ENCODE assay signal across 22 mouse cellular contexts in the genomic region with DNA sequence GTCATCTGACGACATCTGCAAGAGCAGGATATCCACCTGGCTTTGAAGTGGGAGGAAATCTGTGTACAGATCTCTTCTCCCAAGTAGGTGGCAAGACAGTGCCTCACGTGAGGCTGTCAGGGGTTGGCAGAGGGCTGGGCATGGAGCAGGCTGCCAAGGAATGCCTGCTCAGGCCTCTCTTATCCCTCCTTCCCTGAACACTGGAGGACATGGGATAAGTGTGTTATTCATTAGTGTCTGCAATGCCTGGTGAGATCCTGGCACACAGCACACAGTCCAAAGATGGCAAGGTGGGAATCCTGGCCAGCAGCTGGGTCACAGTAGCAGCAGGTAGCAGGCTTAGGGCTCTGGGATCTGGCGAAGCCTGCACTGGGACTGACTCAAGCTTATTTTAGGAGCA. TPM values are rescaled to one million over a fixed set of nuclear protein-coding genes. Genes with fewer than 3 reads are reported as not detected.
A peak's percentile ranks its signal among the peaks of the same experiment; 100 is the strongest.
DNase-seq lines count a peak whose midpoint lies in the region; ATAC-seq lines count a peak whose summit lies in the region.
"Had no signal": no experiment of that assay in that cellular context is flagged by ENCODE, and none has a peak within 500 bp of the region (broad histone marks: within the 10 kb centered on the region; RNA-seq: fewer than 3 reads in every experiment).

No protein-coding gene starts in this region.

- WGBS in heart, embryonic 16.5 days = 41% methylated on average over 3 of the region's 3 CpGs
- 85% methylated on average over 3 of the region's 3 CpGs for WGBS in hindbrain, embryonic 16.5 days

- ATAC-seq in heart, embryonic 16.5 days (replicated peaks; ENCODE audit: extremely low read depth, insufficient read depth, low FRiP score) = peak; percentile 66
- ATAC-seq in megakaryocyte, adult 5-6 weeks (ENCODE audit: poor library complexity, severe bottlenecking) = 0 out of 2 replicates have a peak, but pooled peaks have one; percentile 17
- no peak for ATAC-seq in hindbrain, embryonic 16.5 days
- ATAC-seq: forebrain, postnatal 0 days; intestine, embryonic 15.5 days had no signal

- H3K36me3 ChIP-seq in heart, embryonic 16.5 days (ENCODE audit: control insufficient read depth, insufficient read depth) = peaks cover 9% of the 10 kb centered on the region; the same call in 1 of the 2 replicates
- H3K36me3 ChIP-seq in hindbrain, embryonic 16.5 days (ENCODE audit: control insufficient read depth, insufficient read depth, low read length) = peaks cover 15% of the 10 kb centered on the region

- intact Hi-C loops in heart, postnatal 36 days (cut with DNase I) = loop anchor here (5.0 kb wide), 1 partner anchor 44 kb away; no protein-coding TSS in a partner anchor

- H3K4me1 ChIP-seq in heart, embryonic 16.5 days (ENCODE audit: control insufficient read depth, insufficient read depth, low read length) = peaks cover 14% of the 10 kb centered on the region
- H3K4me1 ChIP-seq in hindbrain, embryonic 16.5 days (ENCODE audit: control insufficient read depth, insufficient read depth, low read depth, low read length) = no peaks in the 10 kb centered on the region
- H3K4me1 ChIP-seq: embryonic facial prominence, embryonic 10.5 days; intestine, embryonic 15.5 days had no signal

- H3K27ac ChIP-seq in heart, embryonic 16.5 days (ENCODE audit: low read length) = no peak overlapping the region
- no peak overlapping the region for H3K27ac ChIP-seq in hindbrain, embryonic 16.5 days (ENCODE audit: low read depth, low read length)
- H3K27ac ChIP-seq: embryonic facial prominence, embryonic 10.5 days; hindbrain, embryonic 14.5 days; intestine, embryonic 15.5 days had no signal

- no peaks in the 10 kb centered on the region for H3K27me3 ChIP-seq in heart, embryonic 16.5 days (ENCODE audit: control insufficient read depth, insufficient read depth, low read length)
- H3K27me3 ChIP-seq in hindbrain, embryonic 16.5 days (replicated peaks; ENCODE audit: control insufficient read depth, insufficient read depth, low read length) = no peaks in the 10 kb centered on the region
- H3K27me3 ChIP-seq: intestine, embryonic 15.5 days had no signal

- no peaks in the 10 kb centered on the region for H3K9me3 ChIP-seq in heart, embryonic 16.5 days (replicated peaks; ENCODE audit: control insufficient read depth, low read length)
- H3K9me3 ChIP-seq in hindbrain, embryonic 16.5 days (ENCODE audit: control insufficient read depth, low read length) = no peaks in the 10 kb centered on the region
- H3K9me3 ChIP-seq: embryonic facial prominence, embryonic 10.5 days; intestine, embryonic 15.5 days had no signal

- no peak for DNase-seq in heart, postnatal 36 days
- DNase-seq in cerebellum, adult 11-12 months = peak; percentile 65
- peak; percentile 56 to 68 for DNase-seq in cerebellum, postnatal 10 days
- no peak for DNase-seq in gastrocnemius, adult 18-20 months (ENCODE audit: low spot score)
- no peak for DNase-seq in right cerebral cortex, postnatal 36 days (ENCODE audit: low spot score in 2 of 2)
- DNase-seq: adrenal gland, postnatal 36 days; forebrain, postnatal 0 days; heart, postnatal 4 days; kidney, adult 9 months; kidney, postnatal 25 days; layer of hippocampus, postnatal 36 days; lung, postnatal 10 days; spleen, adult 18-20 months; thymus, postnatal 14 days had no signal

- no peak overlapping the region for H3K4me3 ChIP-seq in heart, embryonic 16.5 days (ENCODE audit: low read length)
- H3K4me3 ChIP-seq in hindbrain, embryonic 16.5 days (ENCODE audit: low read length) = no peak overlapping the region
- H3K4me3 ChIP-seq: embryonic facial prominence, embryonic 10.5 days; intestine, embryonic 15.5 days had no signal

- H3K9ac ChIP-seq in heart, embryonic 16.5 days (ENCODE audit: low read length) = no peak overlapping the region
- H3K9ac ChIP-seq in hindbrain, embryonic 16.5 days (ENCODE audit: low read depth, low read length) = no peak overlapping the region
- H3K9ac ChIP-seq: forebrain, postnatal 0 days; hindbrain, embryonic 14.5 days; intestine, embryonic 15.5 days had no signal

- no peak overlapping the region for H3K4me2 ChIP-seq in heart, embryonic 16.5 days (ENCODE audit: low read depth, low read length)
- H3K4me2 ChIP-seq in hindbrain, embryonic 16.5 days (ENCODE audit: low read length) = no peak overlapping the region
- H3K4me2 ChIP-seq: heart, embryonic 11.5 days; hindbrain, embryonic 14.5 days; intestine, embryonic 15.5 days; midbrain, embryonic 11.5 days had no signal

RNA-seq across cellular contexts. Expression of a gene that starts 50.3 kb away (rescaled TPM):
- polyA plus RNA-seq in heart, embryonic 16.5 days (2015; fragmentation: Nextera tagmentation; extraction: Ambion mirVana) = 8.7 and 9.3 TPM in 2 replicates
- 10 to 100 TPM; 14.4 to 17.7 TPM for total RNA-seq in heart, postnatal 36 days (2021)
- total RNA-seq in megakaryocyte, adult 5-6 weeks (2015) = not detected in 2 replicates
- 0.24 TPM in 1 of 2 replicates, not detected in the other for total RNA-seq in megakaryocyte, adult 5-6 weeks (2017)
- total RNA-seq in gastrocnemius, adult 18-20 months (2021) = under 1 TPM; 0.21 to 0.23 TPM
- polyA plus RNA-seq in hindbrain, embryonic 16.5 days (2015; fragmentation: Nextera tagmentation; extraction: Ambion mirVana) = 4.9 and 9.4 TPM in 2 replicates

RNA-seq across cellular contexts. Expression of a gene that starts 57.5 kb away (rescaled TPM):
- 6.9 and 7.4 TPM in 2 replicates for polyA plus RNA-seq in heart, embryonic 16.5 days (2015; fragmentation: Nextera tagmentation; extraction: Ambion mirVana)
- 10 to 100 TPM; 11.2 to 11.8 TPM for total RNA-seq in heart, postnatal 36 days (2021)
- total RNA-seq in megakaryocyte, adult 5-6 weeks (2015) = 38.7 and 58.8 TPM in 2 replicates
- total RNA-seq in megakaryocyte, adult 5-6 weeks (2017) = 42.1 and 44.6 TPM in 2 replicates
- 1 to 10 TPM; 3.6 to 4.7 TPM for total RNA-seq in gastrocnemius, adult 18-20 months (2021)
- polyA plus RNA-seq in hindbrain, embryonic 16.5 days (2015; fragmentation: Nextera tagmentation; extraction: Ambion mirVana) = 5.1 and 6.3 TPM in 2 replicates

Comparison
In these comparisons a context has a peak if more than half of its experiments do, and no peak if none do; other contexts are left out.
1. DNase-seq: peak in cerebellum, adult 11-12 months (single experiment) and cerebellum, postnatal 10 days (2 of 2); none in heart, postnatal 36 days (0 of 2), gastrocnemius, adult 18-20 months (single experiment) and right cerebral cortex, postnatal 36 days (0 of 2).
2. RNA of a gene that starts 50.3 kb away (total RNA-seq): 14.4 to 17.7 TPM in heart, postnatal 36 days; 0.21 to 0.23 TPM in gastrocnemius, adult 18-20 months and 0.24 TPM in megakaryocyte, adult 5-6 weeks; every median in the first group is over 10 times any median in the second.